Mouse (Mus musculus) olfactory bulb, adult 2 months (tissue): ENCODE results near the gene Slc35d1.

Experiments used
- CTCF ChIP-seq: fragments of 200-500 bp; IDR thresholded peaks from 2 replicates; pipeline ENCODE4 v1.5.1; 2012; ENCODE audit warnings: low read depth, mild to moderate bottlenecking, low read length, moderate library complexity; ENCODE audit not compliant: insufficient read depth
- POLR2A ChIP-seq: fragments of 200-500 bp; IDR thresholded peaks from 2 replicates; pipeline ENCODE4 v1.6.1; 2012; ENCODE audit warnings: mild to moderate bottlenecking, low read depth, low read length, moderate library complexity; ENCODE audit not compliant: insufficient read depth

DNA sequence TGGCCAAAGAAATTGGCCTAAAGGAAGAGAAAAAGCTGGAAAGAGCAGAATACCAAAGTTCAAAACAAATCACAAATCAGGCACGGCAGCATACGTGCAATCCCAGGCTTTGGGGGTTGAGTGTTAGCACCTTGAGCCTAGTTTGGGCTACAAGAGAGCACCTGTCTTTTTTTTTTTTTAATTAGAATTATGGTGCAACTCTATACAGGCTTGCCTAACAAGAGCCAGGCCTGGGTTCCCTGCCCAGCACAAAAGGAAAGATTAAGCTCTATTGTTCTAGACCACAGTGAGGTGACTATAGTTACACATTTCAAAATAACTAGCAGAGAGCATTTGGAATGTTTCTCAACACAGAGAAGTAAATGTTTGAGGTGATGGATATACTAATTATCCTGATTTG is 32.8 kb upstream of the Slc35d1 start:
- TF ChIP-seq CTCF = no peak
- TF ChIP-seq POLR2A = no peak
